Mouse (Mus musculus) heart, adult 8-10 months (tissue): ENCODE measurements at regions not wholly inside any gene's neighbourhood (a gene's known extent, or its start where the extent isn't known, plus 50 kb on each side); places are given as distances from the start of the nearest gene placed in this dataset.

Experiments used
- DNase-seq: peaks from one replicate; pipeline ENCODE4 v3.0.0; 2022; ENCODE audit warnings: low spot score

DNA sequence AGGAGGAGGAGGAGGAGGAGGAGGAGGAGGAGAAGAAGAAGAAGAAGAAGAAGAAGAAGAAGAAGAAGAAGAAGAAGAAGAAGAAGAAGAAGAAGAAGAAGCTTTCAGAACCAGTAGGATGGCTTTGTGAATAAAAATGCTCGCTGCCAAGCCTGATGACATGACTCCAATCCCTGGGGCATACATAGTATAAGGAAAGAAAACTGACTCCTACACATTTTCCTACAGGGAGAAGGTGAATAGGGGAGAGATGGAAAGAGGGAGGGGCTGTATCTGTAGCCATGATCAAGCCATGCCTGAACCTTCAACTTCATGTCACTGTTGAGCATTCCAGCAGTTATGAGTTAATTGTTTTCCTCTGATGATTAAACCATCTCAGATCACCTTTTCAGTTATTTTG is 460.2 kb upstream of the Gm10131 start:
- DNase-seq, result no peak

GRCm38 (mm10) chr8:34562278-34562677 is 450.7 kb upstream of the Gm10131 start:
- DNase-seq, result no peak

- no peak for DNase-seq
Measured at GRCm38 (mm10) chr8:34549786-34550185, 438.2 kb upstream of the Gm10131 start.

- no peak for DNase-seq
Measured at GRCm38 (mm10) chr8:34546815-34547214, 435.3 kb upstream of the Gm10131 start.

- no peak for DNase-seq
Measured at GRCm38 (mm10) chr8:34542361-34543038, 431.0 kb upstream of the Gm10131 start.

DNA sequence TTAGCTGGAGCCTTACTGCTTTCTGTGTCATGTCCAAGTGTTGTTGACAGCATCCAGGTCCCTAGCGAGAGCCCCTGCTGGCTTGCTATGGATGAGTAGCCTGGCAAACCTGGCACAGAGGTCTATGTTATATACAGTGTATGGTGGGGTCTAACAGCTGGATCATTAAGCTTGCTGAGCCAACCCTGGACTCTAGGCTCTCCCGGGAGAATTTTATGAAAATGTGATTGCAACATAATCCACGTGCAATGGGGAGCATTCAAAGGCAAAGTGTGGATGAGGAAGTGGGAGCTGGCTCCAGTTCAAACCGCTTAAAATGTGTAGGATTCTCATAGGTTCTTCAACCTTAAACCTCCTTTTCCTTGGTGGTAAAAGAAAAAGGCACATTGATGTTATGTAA is 427.7 kb upstream of the Gm10131 start:
- no peak for DNase-seq

DNA sequence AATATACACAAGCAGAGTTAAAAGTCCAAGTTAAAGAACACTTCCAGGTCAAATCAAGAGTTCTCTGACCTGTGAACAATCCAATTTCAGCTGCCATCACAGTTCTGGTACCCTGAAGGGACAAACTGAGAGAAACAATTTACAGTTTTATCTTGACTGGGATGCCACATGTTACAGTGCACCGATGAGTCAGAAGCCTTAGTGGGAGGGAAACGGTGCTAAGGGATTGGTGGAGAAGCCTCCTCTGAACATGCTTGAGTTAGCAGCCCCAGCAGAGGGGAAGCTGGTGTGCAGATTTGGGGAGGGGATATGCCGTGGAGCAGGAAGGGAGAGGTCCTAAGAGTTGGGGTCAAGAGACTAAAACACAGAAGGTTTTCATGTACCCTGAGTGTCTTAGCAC is 423.9 kb upstream of the Gm10131 start:
- DNase-seq, result no peak

DNA sequence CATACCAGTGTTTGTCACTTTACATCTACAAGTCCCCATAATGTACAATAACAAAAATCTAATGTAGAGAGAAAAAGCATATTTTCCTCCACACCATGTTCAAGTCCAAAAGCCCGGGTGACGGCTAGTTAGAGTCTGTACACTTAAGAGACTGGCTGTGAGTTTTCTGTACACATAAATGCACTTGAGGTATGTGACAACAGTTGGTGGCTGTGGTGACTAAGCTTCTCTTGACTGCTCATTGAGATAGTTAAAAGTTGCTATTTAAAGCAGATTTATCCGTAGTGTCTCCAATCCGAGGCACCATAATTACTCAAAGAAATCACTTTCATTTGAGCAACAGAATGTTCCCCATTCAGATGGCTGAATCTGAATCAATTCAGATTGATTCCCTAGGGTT is 421.9 kb upstream of the Gm10131 start:
- DNase-seq, result no peak

DNA sequence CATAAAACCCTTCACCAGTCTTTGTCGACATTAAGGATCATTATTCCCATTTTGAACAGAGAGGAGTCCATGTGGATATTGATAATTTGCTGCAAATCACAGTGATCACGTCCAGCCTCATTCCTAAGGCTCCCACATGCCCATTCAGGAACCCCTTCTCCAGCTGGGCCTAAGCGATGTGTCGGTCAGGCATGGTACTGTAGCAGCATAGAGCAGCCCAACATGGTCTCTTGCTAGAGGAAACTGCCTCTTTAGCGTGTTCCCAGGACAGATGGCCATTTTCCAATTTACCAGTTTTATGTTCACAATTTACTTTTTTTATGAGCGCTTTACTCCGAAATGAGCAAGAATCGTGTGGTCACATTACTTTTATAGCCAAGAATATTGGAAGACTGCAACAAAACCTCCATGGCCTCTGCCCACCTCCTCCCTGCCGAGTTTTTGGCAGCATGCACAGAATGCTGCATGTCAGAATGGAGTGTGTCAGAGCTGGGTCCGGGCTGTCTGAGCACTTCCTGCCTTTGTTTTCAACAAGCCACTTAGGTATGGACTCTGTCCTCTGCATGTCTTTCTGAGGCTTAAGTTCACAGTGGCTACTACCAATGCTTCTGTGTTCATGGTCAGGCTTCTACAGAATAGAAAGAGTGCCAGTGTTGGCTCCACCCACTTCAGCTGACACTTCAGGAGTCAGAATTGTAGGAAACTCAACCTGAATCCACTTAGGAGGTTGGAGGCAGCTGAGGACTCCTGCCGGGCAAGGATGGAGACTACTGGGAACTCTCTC is 419.6 kb upstream of the Gm10131 start:
- no peak for DNase-seq

DNA sequence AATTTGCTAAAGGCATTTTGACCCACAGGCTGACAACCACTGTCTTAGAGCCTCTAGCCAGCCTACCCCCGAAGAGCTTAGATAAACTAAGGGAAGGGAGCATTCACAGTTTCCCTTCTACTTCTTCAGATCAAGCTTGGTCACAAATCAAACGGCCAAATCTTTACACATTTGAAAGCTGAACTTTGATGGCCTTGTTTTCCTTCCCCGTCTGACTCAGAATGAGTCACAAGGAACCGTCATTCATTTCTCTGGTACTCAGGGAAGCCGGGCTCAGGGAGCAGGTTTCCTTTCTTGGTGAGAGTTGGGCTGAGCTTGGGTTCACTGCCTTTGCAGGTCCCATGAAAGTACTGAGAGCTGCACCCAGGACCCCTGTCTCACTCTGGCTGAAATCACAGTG is 418.5 kb upstream of the Gm10131 start:
- no peak for DNase-seq

GRCm38 (mm10) chr8:34529452-34529851 is 417.9 kb upstream of the Gm10131 start:
- no peak for DNase-seq

GRCm38 (mm10) chr8:34528213-34528612 is 416.7 kb upstream of the Gm10131 start:
- no peak for DNase-seq

DNA sequence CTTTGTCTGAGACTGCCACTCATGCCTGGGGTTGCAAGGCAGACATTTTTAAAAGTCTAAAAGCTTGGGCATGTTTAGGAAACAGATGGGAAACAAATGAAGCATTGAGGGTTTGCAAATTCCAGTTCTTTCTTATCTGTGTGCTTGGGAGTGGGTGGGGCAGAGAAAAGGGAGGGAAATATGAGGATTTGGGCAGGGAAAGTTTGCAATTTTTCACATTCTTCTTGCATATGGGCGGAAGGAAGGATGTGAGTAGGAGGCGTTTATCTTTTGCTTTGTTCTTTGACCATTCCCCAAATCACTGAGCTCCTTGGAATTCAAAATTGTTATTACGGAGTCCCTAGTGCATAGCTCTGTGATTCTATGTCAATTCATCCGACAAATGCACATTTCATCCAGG is 413.7 kb upstream of the Gm10131 start:
- DNase-seq, result no peak

DNA sequence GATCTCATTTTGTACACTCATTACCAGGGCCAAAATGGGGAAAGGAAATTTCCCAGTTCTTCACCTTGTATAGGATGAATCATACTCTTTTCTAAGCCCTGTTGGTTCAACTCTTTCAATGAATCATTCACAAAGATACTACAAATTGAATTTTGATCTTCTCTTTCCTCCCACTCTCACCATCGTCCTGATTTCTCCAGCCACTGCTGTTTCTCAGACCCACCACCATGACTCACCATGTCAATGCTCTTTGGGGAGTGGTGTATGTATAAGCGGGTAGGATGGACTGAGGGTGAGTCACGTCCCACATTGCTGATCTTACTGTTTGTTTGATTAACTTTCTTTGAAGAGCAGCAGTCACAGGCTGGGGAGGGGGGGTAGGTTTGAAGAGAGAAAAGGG is 412.3 kb upstream of the Gm10131 start:
- DNase-seq, result no peak

- no peak for DNase-seq
Measured at GRCm38 (mm10) chr8:34521316-34521715, 409.8 kb upstream of the Gm10131 start.

GRCm38 (mm10) chr8:34520664-34521063 is 409.1 kb upstream of the Gm10131 start:
- DNase-seq, result no peak

DNA sequence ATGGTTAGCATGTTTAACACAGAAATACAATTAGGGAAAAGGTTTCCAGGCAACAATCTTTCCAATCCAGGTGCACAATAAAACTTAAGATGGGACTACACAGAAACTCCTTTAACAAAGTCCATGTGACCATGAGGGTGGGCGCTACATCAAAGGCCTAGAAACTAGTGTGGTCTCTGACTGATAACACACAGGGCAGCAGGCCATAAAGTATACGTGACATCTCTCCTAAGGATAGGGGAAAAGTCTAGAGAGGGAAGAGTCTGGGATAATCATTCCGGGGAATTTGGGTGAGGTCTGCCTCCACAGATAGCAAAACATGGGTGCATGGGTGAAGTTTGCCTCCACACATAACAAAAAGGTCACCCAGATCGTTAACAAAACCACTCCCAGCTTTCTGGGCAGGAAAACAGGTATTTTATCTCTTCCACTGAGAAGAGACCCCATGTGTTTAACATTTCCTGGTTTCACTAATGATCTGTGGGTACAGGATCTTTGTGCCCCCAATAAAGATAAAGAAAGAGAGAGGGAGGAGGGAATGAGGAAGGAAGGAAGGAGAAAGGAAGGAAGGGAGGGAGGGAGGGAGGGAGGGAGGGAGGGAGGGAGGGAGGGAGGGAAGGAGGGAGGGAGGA is 402.0 kb upstream of the Gm10131 start:
- DNase-seq, result no peak

DNA sequence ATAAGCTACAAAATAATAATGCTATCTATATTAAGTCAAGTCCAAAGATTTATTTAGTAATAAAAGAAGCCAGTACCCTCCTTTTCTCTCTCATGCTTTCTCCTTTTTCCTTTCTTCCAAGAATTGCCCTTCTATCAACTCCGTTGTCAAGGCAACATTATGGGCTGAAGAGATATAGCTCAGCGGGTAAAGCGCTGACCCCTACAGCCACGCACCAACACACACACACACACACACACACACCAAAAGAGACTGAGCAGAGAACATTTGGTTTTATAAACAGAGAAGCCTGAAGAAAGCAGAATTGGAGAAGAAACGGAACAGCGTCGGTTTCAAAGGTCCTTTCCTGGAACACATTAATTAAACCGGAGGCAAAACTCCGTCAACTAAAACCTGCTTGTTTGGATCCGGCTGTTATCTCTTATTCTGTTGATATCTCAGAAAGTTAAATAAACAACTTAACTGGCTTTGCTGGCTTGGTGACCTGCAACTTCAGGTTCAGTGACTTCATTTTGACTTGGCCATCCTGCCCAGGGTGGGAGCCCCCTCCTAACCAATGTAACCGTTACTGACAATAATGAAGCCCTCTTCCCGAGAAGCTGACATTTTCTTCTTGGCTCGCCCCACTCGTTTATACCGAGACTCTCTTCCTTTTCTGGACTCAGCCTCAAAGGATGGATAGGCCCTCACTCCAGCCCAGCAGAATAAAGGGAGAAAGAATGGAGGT is 394.5 kb upstream of the Gm10131 start:
- DNase-seq, result no peak

DNA sequence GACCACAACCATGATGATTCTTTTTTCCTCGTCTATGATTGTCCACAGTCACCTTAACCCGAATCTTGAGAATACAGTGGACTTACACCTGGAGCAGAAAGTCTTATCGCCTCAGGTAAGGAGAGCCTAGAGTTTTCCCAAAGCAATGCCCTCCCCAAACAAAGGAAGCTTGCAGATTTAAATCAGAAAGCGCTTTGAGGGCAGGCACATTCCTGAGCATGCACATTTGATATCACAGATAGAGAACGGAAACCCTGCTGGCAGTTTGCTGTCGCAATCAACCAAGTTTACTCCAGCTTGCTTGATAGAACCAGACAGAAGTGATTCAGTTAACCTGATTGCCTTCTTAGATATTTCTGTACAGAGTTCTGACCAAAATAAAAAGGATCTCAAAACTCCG is 393.6 kb upstream of the Gm10131 start:
- DNase-seq, result no peak

- no peak for DNase-seq
Measured at GRCm38 (mm10) chr8:34502606-34503162, 391.1 kb upstream of the Gm10131 start.

DNA sequence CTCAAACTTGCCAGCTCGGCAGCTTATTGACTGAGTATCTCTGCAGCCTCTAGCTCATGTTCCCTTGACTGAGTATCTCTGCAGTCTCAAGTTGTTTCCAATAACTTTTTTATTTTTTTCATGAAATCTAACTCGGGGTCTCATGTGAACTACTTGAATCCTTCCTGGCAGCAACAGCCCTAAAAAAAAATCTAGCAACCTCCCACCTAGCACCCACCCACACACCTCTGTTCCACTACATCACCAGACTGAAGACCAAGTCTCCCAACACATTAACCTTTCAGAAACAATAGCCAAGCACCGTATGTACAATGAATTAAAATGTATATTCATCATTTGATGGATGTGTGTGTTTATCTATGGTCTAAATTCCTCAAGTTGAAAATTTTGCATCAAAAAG is 387.7 kb upstream of the Gm10131 start:
- DNase-seq, result no peak

DNA sequence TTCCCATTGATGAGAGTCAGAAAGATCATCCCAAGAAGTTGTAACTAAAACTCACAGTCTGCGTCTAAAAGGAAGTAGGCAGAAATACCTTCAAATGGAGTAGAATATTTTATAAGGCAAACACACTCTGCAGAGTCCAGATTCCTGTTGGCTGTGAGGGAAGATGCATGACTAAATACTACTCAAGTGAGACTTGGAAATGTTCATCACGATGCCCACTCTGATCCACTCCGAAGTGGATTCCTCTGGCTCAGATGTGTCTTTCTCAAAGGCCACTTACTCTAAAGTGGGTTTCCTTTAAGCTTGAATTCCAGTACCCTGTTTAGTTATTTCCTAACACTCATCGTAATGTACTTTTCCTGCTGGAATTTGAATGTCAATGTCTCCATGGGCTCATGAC is 385.2 kb upstream of the Gm10131 start:
- no peak for DNase-seq
